Mouse (Mus musculus) embryonic stem cell, embryonic (primary cell): ENCODE data around the gene Lbp.

Source experiments
- CTCF ChIA-PET, 4 experiments: fragments of 300-600 bp in 2 of 4; fragments of 350-600 bp in 2 of 4; sonication (Branson Sonifier 250); formaldehyde crosslinking; loops; one replicate each; lab custom pipeline; 2022; ENCODE audit warnings: inconsistent platforms in 2 of 4; lab: Charles Lee
- POLR2A ChIA-PET, 4 experiments: fragments of 300-600 bp in 2 of 4; fragments of 350-600 bp in 2 of 4; sonication (Branson Sonifier 250); formaldehyde crosslinking; loops; one replicate each; lab custom pipeline; 2022; ENCODE audit warnings: antibody characterized with exemption in 4 of 4, inconsistent platforms in 1 of 4; lab: Charles Lee

The Lbp gene

GRCm38 (mm10) chr2:158285655-158286054, 20.6 kb upstream of the Lbp start:
- ChIA-PET POLR2A (interaction anchor here in 3 of 4 experiments (1.4 to 1.8 kb wide), 4 partner anchors 9 to 54 kb away, joined by 5 to 6 read pairs (median 6); no protein-coding TSS in a partner anchor), CTCF (interaction anchor here (0.5 to 3.1 kb wide), 14 partner anchors 8 to 328 kb away, joined by 3 to 47 read pairs (median 6); no protein-coding TSS in a partner anchor)

- POLR2A ChIA-PET, result interaction anchor here in 2 of 4 experiments (0.6 to 2.0 kb wide), 3 partner anchors 11 to 142 kb away, joined by 4 to 6 read pairs (median 4); no protein-coding TSS in a partner anchor
- CTCF ChIA-PET, result interaction anchor here in 3 of 4 experiments (0.6 to 3.6 kb wide), 7 partner anchors 11 to 101 kb away, joined by 4 to 24 read pairs (median 4); no protein-coding TSS in a partner anchor
These were observed 10.6 kb upstream of the Lbp start for GRCm38 (mm10) chr2:158295700-158296099.

- POLR2A ChIA-PET, result interaction anchor here in 1 of 4 experiments (1.3 kb wide), 1 partner anchor 15 kb away, joined by 5 read pairs; no protein-coding TSS in a partner anchor
These were observed 7.1 kb upstream of the Lbp start for GRCm38 (mm10) chr2:158299203-158299602.

GRCm38 (mm10) chr2:158299731-158300130, 6.6 kb upstream of the Lbp start:
- CTCF ChIA-PET, result interaction anchor here (1.0 to 4.1 kb wide), 8 partner anchors 15 to 17 kb away, joined by 4 to 22 read pairs (median 4); no protein-coding TSS in a partner anchor
- POLR2A ChIA-PET, result no interaction called here

More at GRCm38 (mm10) chr2:158299203-158299602, 7.1 kb upstream of the Lbp start:
- CTCF ChIA-PET, result interaction anchor here (1.0 to 2.6 kb wide), 6 partner anchors 15 to 17 kb away, joined by 4 to 12 read pairs (median 4); no protein-coding TSS in a partner anchor

GRCm38 (mm10) chr2:158302807-158303206, 3.5 kb upstream of the Lbp start:
- POLR2A ChIA-PET, result interaction anchor here in 1 of 4 experiments (0.8 kb wide), 1 partner anchor 26 kb away, joined by 3 read pairs; no protein-coding TSS in a partner anchor
- CTCF ChIA-PET, result interaction anchor here in 2 of 4 experiments (4.1 to 4.9 kb wide), 2 partner anchors 13 to 14 kb away, joined by 22 to 39 read pairs; no protein-coding TSS in a partner anchor

GRCm38 (mm10) chr2:158306696-158307049, 380 bp downstream of the Lbp start:
- POLR2A ChIA-PET, result interaction anchor here in 2 of 4 experiments (0.6 to 2.4 kb wide), 6 partner anchors 10 to 63 kb away, joined by 3 to 8 read pairs (median 4); no protein-coding TSS in a partner anchor
- CTCF ChIA-PET, result interaction anchor here in 2 of 4 experiments (0.9 to 1.6 kb wide), 3 partner anchors 10 to 112 kb away, joined by 4 to 15 read pairs (median 5); no protein-coding TSS in a partner anchor

GRCm38 (mm10) chr2:158308276-158308675, 2.0 kb downstream of the Lbp start:
- ChIA-PET CTCF (interaction anchor here in 3 of 4 experiments (0.6 to 2.1 kb wide), 4 partner anchors 8 to 705 kb away, joined by 4 to 15 read pairs (median 8); no protein-coding TSS in a partner anchor), POLR2A (interaction anchor here in 1 of 4 experiments (1.7 to 2.4 kb wide), 2 partner anchors 18 to 23 kb away, joined by 5 to 6 read pairs; no protein-coding TSS in a partner anchor)

GRCm38 (mm10) chr2:158313089-158313488, 6.8 kb downstream of the Lbp start:
- POLR2A ChIA-PET, result no interaction called here
- CTCF ChIA-PET, result no interaction called here

GRCm38 (mm10) chr2:158316371-158316770, 10.1 kb downstream of the Lbp start:
- CTCF ChIA-PET, result interaction anchor here (0.5 to 4.0 kb wide), 81 partner anchors 8 to 605 kb away, joined by 3 to 47 read pairs (median 4); partner anchors contain the start of genes Snhg11 (in 3 of the 4), Lbp (in 2 of the 4) and Dhx35 (in 1 of the 4)
- POLR2A ChIA-PET, result interaction anchor here in 3 of 4 experiments (0.6 to 1.9 kb wide), 17 partner anchors 8 to 547 kb away, joined by 3 to 11 read pairs (median 3); no protein-coding TSS in a partner anchor

GRCm38 (mm10) chr2:158317026-158317425, 10.7 kb downstream of the Lbp start:
- ChIA-PET POLR2A (interaction anchor here in 3 of 4 experiments (0.6 to 1.9 kb wide), 14 partner anchors 8 to 547 kb away, joined by 3 to 11 read pairs (median 4); no protein-coding TSS in a partner anchor), CTCF (interaction anchor here (0.6 to 4.0 kb wide), 74 partner anchors 9 to 1530 kb away, joined by 3 to 47 read pairs (median 5); partner anchors contain the start of genes Snhg11 (in 2 of the 4), Dhx35 (in 1 of the 4) and Lbp (in 1 of the 4))

GRCm38 (mm10) chr2:158321596-158321995, 15.3 kb downstream of the Lbp start:
- POLR2A ChIA-PET, result no interaction called here
- CTCF ChIA-PET, result interaction anchor here in 2 of 4 experiments (0.6 kb wide), 2 partner anchors 19 to 1717 kb away, joined by 3 to 4 read pairs; no protein-coding TSS in a partner anchor

- POLR2A ChIA-PET, result interaction anchor here in 2 of 4 experiments (0.6 to 0.7 kb wide), 4 partner anchors 28 to 104 kb away, joined by 4 to 7 read pairs (median 4); no protein-coding TSS in a partner anchor
These were observed 16.6 kb downstream of the Lbp start for GRCm38 (mm10) chr2:158322845-158323244.

GRCm38 (mm10) chr2:158324531-158325190, 18.4 kb downstream of the Lbp start:
- POLR2A ChIA-PET, result interaction anchor here in 3 of 4 experiments (0.7 to 1.8 kb wide), 11 partner anchors 8 to 412 kb away, joined by 3 to 4 read pairs (median 4); partner anchors contain the start of gene Ralgapb (in 1 of the 3)
- CTCF ChIA-PET, result interaction anchor here (0.6 to 3.5 kb wide), 11 partner anchors 8 to 130 kb away, joined by 3 to 26 read pairs (median 3); no protein-coding TSS in a partner anchor

More at GRCm38 (mm10) chr2:158322845-158323244, 16.6 kb downstream of the Lbp start:
- CTCF ChIA-PET, result interaction anchor here in 1 of 4 experiments (0.6 kb wide), 1 partner anchor 25 kb away, joined by 3 read pairs; no protein-coding TSS in a partner anchor

- ChIA-PET CTCF (interaction anchor here in 2 of 4 experiments (1.0 to 3.5 kb wide), 5 partner anchors 10 to 131 kb away, joined by 3 to 26 read pairs (median 4); no protein-coding TSS in a partner anchor), POLR2A (interaction anchor here in 2 of 4 experiments (0.7 to 1.6 kb wide), 4 partner anchors 9 to 31 kb away, joined by 3 to 5 read pairs (median 4); no protein-coding TSS in a partner anchor)
These were observed 19.3 kb downstream of the Lbp start for GRCm38 (mm10) chr2:158325609-158326008.

GRCm38 (mm10) chr2:158334356-158334755, 28.1 kb downstream of the Lbp start:
- ChIA-PET CTCF (interaction anchor here in 2 of 4 experiments (0.6 to 1.6 kb wide), 2 partner anchors 15 to 39 kb away, joined by 3 read pairs; no protein-coding TSS in a partner anchor), POLR2A (interaction anchor here in 2 of 4 experiments (0.6 to 1.1 kb wide), 2 partner anchors 21 to 174 kb away, joined by 3 read pairs; no protein-coding TSS in a partner anchor)

- ChIA-PET CTCF (interaction anchor here in 1 of 4 experiments (1.0 to 2.1 kb wide), 3 partner anchors 10 to 142 kb away, joined by 3 to 8 read pairs (median 5); no protein-coding TSS in a partner anchor), POLR2A (interaction anchor here in 1 of 4 experiments (2.0 kb wide), 1 partner anchor 13 kb away, joined by 4 read pairs; no protein-coding TSS in a partner anchor)
These were observed 31.4 kb downstream of the Lbp start for GRCm38 (mm10) chr2:158337698-158338097.

- POLR2A ChIA-PET, result interaction anchor here in 2 of 4 experiments (0.8 to 3.6 kb wide), 4 partner anchors 9 to 55 kb away, joined by 3 to 16 read pairs (median 4); no protein-coding TSS in a partner anchor
- CTCF ChIA-PET, result interaction anchor here (0.5 to 3.0 kb wide), 53 partner anchors 9 to 1695 kb away, joined by 3 to 18 read pairs (median 4); partner anchors contain the start of genes Snhg11 (in 2 of the 4) and D630003M21Rik (in 1 of the 4)
These were observed 33.8 kb downstream of the Lbp start for GRCm38 (mm10) chr2:158339948-158340564.
